Mouse (Mus musculus) limb, embryonic 11.5 days (tissue): ENCODE data around the gene Ftl1. TPM values are rescaled to one million over a fixed set of nuclear protein-coding genes. Genes with fewer than 3 reads are reported as not detected.

Source experiments
- ATAC-seq: fragments of 200-750 bp; cut with Nextera tagmentation; 2 replicates; pipeline ENCODE4 v1.8.0; 2017; ENCODE audit warnings: low read depth; ENCODE audit not compliant: insufficient number of reproducible peaks, low FRiP score, low TSS enrichment
- DNase-seq: peaks from one replicate; pipeline ENCODE4 v3.0.0-alpha.2; 2015; ENCODE audit warnings: low spot score
- H3K27ac ChIP-seq: fragments of 300-500 bp; sonication (generic); replicated peaks from 2 replicates; pipeline ENCODE4 v1.5.1; 2014; ENCODE audit warnings: low read depth, mild to moderate bottlenecking, low read length
- H3K27me3 ChIP-seq: fragments of 300-500 bp; sonication (generic); 2 replicates; pipeline ENCODE4 v1.6.1; 2014; ENCODE audit warnings: mild to moderate bottlenecking, low read length, mixed read lengths; ENCODE audit not compliant: control insufficient read depth, insufficient read depth
- H3K36me3 ChIP-seq: fragments of 300-500 bp; sonication (generic); 2 replicates; pipeline ENCODE4 v1.6.1; 2014; ENCODE audit warnings: mild to moderate bottlenecking, low read length, moderate library complexity, mixed read lengths; ENCODE audit not compliant: control insufficient read depth, insufficient read depth
- H3K4me1 ChIP-seq: fragments of 300-500 bp; sonication (generic); 2 replicates; pipeline ENCODE4 v1.6.1; 2014; ENCODE audit warnings: low read length, mixed read lengths; ENCODE audit not compliant: control insufficient read depth, insufficient read depth
- H3K4me2 ChIP-seq: fragments of 300-500 bp; sonication (generic); 2 replicates; pipeline ENCODE4 v1.6.1; 2014; ENCODE audit warnings: low read depth, mild to moderate bottlenecking, moderate library complexity; ENCODE audit not compliant: severe bottlenecking
- H3K4me3 ChIP-seq: fragments of 300-500 bp; sonication (generic); 2 replicates; pipeline ENCODE4 v1.5.1; 2014; ENCODE audit warnings: low read depth, low read length
- H3K9ac ChIP-seq: fragments of 300-500 bp; sonication (generic); 2 replicates; pipeline ENCODE4 v1.6.1; 2014; ENCODE audit warnings: mild to moderate bottlenecking, low read length
- H3K9me3 ChIP-seq: fragments of 300-500 bp; sonication (generic); 2 replicates; pipeline ENCODE4 v1.6.1; 2016; ENCODE audit warnings: low read length; ENCODE audit not compliant: control insufficient read depth
- WGBS: fragments of 180-500 bp; shearing (Covaris S2); extraction: QIAGEN DNeasy Blood & Tissue Kit; methylation state at CpG from one replicate; pipeline ENCODE4 v1.1.7; 2014; 5-methylcytosine and 5-hydroxymethylcytosine counted together
- microRNA-seq: library from miRNA; unstranded; fragments of <30 nt; microRNA quantifications from one replicate; pipeline ENCODE4, GENCODE M21; 2016
- polyA plus RNA-seq: library from polyadenylated mRNA; unstranded; fragments of >200 nt; fragmentation: Nextera tagmentation; extraction: Ambion mirVana; gene quantifications from 2 replicates; pipeline ENCODE4 v1.2.1, GENCODE M21; 2014

The Ftl1 gene
- polyA plus RNA-seq, 1 experiment from 2014 or later: 5,046 TPM

DNA sequence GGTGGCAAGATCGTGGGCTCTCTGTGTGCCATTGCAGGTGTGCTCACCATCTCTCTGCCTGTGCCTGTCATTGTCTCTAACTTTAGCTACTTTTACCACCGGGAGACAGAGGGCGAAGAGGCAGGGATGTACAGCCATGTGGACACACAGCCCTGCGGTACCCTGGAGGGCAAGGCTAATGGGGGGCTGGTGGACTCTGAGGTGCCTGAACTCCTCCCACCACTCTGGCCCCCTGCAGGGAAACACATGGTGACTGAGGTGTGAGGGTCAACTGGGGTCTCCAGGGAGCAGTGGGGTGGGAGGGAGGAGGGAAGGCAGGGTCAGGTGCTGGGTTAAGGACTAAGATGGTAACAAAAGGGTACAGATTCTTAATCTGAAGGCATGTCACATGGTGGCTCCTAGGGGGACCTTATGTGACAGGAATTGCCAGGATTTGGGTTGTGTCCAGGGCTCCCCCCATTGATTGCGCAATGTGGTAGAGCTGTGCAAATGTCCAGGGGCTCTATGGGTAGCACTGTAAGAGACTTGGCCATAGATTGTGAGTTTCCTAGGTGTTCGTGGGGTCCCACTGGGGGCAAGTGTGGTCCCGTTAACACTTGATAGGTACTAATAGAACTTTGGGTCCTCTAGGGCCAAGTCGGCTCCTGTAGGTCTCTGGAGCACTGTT is 50.1 kb downstream of the Ftl1 start:
- Histone ChIP-seq H3K4me2 (no peak overlapping the region), H3K27ac (no peak overlapping the region), H3K9ac (no peak overlapping the region), H3K9me3 (no peaks in the 10 kb centered on the region), H3K36me3 (no peaks in the 10 kb centered on the region), H3K4me1 (peaks cover 9% of the 10 kb centered on the region), H3K4me3 (no peak overlapping the region), H3K27me3 (peaks cover 82% of the 10 kb centered on the region)
- 85% methylated on average over 8 of the region's 8 CpGs for WGBS
- ATAC-seq: no peak
- DNase-seq: no peak

DNA sequence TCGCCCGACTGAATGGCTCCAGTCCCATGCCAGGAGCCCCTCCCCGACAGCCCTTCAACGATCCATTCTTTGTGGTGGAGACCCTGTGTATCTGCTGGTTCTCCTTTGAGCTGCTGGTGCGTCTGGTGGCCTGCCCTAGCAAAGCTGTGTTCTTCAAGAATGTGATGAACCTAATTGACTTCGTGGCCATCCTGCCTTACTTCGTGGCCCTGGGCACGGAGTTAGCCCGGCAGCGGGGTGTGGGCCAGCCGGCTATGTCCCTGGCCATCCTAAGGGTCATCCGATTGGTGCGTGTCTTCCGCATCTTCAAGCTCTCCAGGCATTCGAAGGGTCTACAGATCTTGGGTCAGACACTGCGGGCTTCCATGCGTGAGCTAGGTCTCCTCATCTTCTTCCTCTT is 50.7 kb downstream of the Ftl1 start:
- no peak for ATAC-seq
- Histone ChIP-seq H3K4me3 (no peak overlapping the region), H3K9ac (no peak overlapping the region), H3K36me3 (no peaks in the 10 kb centered on the region), H3K4me2 (no peak overlapping the region), H3K27ac (no peak overlapping the region), H3K4me1 (peaks cover 6% of the 10 kb centered on the region; the same call in 1 of the 2 replicates), H3K27me3 (peaks cover 75% of the 10 kb centered on the region), H3K9me3 (no peaks in the 10 kb centered on the region)
- 90% methylated on average over 17 of the region's 17 CpGs for WGBS
- DNase-seq: no peak

DNA sequence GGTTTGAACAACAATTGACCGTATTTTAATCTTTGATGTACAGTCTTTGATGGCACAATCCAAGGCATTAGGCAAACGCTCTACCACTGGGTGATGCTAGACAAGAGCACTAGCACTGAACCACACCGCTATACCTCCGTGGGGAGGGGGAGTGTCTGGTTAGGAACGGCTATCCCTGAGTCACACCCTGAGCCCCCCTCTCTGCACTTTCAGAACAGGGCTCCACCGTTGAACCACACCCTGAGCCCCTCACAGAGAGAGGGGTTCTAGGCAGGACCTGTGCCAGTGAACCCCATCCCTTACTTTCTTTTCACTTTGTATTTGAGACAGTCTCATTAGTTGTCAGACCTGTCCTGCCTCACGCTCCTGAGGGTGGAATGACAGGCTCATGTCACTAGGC is 51.3 kb downstream of the Ftl1 start:
- H3K27me3 ChIP-seq: peaks cover 69% of the 10 kb centered on the region
- WGBS: 78% methylated on average over 7 of the region's 7 CpGs

More for the DNA sequence above, 51.3 kb downstream of the Ftl1 start:
- Histone ChIP-seq H3K9me3 (no peaks in the 10 kb centered on the region), H3K9ac (no peak overlapping the region), H3K4me1 (0 out of 2 replicates have a peak, but pooled peaks cover 3% of the 10 kb centered on the region), H3K4me2 (no peak overlapping the region), H3K4me3 (no peak overlapping the region), H3K27ac (no peak overlapping the region), H3K36me3 (no peaks in the 10 kb centered on the region)
- DNase-seq (no peak), ATAC-seq (no peak)

Small RNA genes within 50 kb of the gene (microRNA-seq; reads per million reads assigned to microRNA genes)
- not detected for gene Gm22133

Other genes starting within 250 kb of the Ftl1 start
- 0.51 and 0.60 TPM in 2 replicates for gene Dkkl1, start 247.7 kb downstream of the Ftl1 start, polyA plus RNA-seq
- gene Tead2, start 244.1 kb downstream of the Ftl1 start, polyA plus RNA-seq: 378 and 385 TPM in 2 replicates
- 0.82 and 1.6 TPM in 2 replicates for gene Cd37, start 220.8 kb downstream of the Ftl1 start, polyA plus RNA-seq
- 0.20 and 0.36 TPM in 2 replicates for gene Slc6a16, start 218.8 kb downstream of the Ftl1 start, polyA plus RNA-seq
- not detected in 2 replicates for gene Slc6a21, start 182.4 kb downstream of the Ftl1 start, polyA plus RNA-seq
- 6.7 and 8.9 TPM in 2 replicates for gene Trpm4, start 126.1 kb downstream of the Ftl1 start, polyA plus RNA-seq
- gene Hrc, start 124.6 kb downstream of the Ftl1 start, polyA plus RNA-seq: 0.52 and 0.83 TPM in 2 replicates
- 5.4 and 6.1 TPM in 2 replicates for gene Ppfia3, start 92.9 kb downstream of the Ftl1 start, polyA plus RNA-seq
- gene Lin7b, start 89.3 kb downstream of the Ftl1 start, polyA plus RNA-seq: 0.43 and 0.89 TPM in 2 replicates
- gene Snrnp70, start 64.1 kb downstream of the Ftl1 start, polyA plus RNA-seq: 87.5 and 93.0 TPM in 2 replicates
- gene Kcna7, start 54.2 kb downstream of the Ftl1 start, polyA plus RNA-seq: not detected in 2 replicates
- 3.8 and 4.1 TPM in 2 replicates for gene Ntf5, start 46.2 kb downstream of the Ftl1 start, polyA plus RNA-seq
- not detected in 2 replicates for gene Lhb, start 39.1 kb downstream of the Ftl1 start, polyA plus RNA-seq
- gene Gys1, start 25.0 kb downstream of the Ftl1 start, polyA plus RNA-seq: 39.1 and 41.8 TPM in 2 replicates
- 184 and 187 TPM in 2 replicates for gene Ruvbl2, start 21.8 kb downstream of the Ftl1 start, polyA plus RNA-seq
- 186 and 191 TPM in 2 replicates for gene Bax, start 7.0 kb upstream of the Ftl1 start, polyA plus RNA-seq
- 1.1 and 1.5 TPM in 2 replicates for gene Tulp2, start 22.0 kb upstream of the Ftl1 start, polyA plus RNA-seq
- gene Gm45808, start 26.9 kb upstream of the Ftl1 start, polyA plus RNA-seq: not detected in 2 replicates
- gene Dhdh, start 28.9 kb upstream of the Ftl1 start, polyA plus RNA-seq: 3.3 and 4.3 TPM in 2 replicates
- 116 and 122 TPM in 2 replicates for gene Nucb1, start 50.5 kb upstream of the Ftl1 start, polyA plus RNA-seq
- gene Ppp1r15a, start 66.4 kb upstream of the Ftl1 start, polyA plus RNA-seq: 19.5 and 21.9 TPM in 2 replicates
- 0.52 and 0.64 TPM in 2 replicates for gene Plekha4, start 66.4 kb upstream of the Ftl1 start, polyA plus RNA-seq
- gene Hsd17b14, start 95.0 kb upstream of the Ftl1 start, polyA plus RNA-seq: 0.58 and 1.0 TPM in 2 replicates
- 50.7 and 54.2 TPM in 2 replicates for gene Bcat2, start 110.3 kb upstream of the Ftl1 start, polyA plus RNA-seq
- gene Fgf21, start 155.6 kb upstream of the Ftl1 start, polyA plus RNA-seq: not detected in 2 replicates
- 0.07 TPM in 1 of 2 replicates, not detected in the other for gene Fut1, start 157.4 kb upstream of the Ftl1 start, polyA plus RNA-seq
- gene Izumo1, start 161.9 kb upstream of the Ftl1 start, polyA plus RNA-seq: not detected in 2 replicates
- gene Rasip1, start 167.6 kb upstream of the Ftl1 start, polyA plus RNA-seq: 5.8 and 6.4 TPM in 2 replicates
- gene Mamstr, start 180.1 kb upstream of the Ftl1 start, polyA plus RNA-seq: 2.8 and 5.1 TPM in 2 replicates
- gene Fut2, start 206.5 kb upstream of the Ftl1 start, polyA plus RNA-seq: 0.12 and 0.28 TPM in 2 replicates
- gene Ntn5, start 224.1 kb upstream of the Ftl1 start, polyA plus RNA-seq: 0.24 and 0.44 TPM in 2 replicates
- gene Sec1, start 234.5 kb upstream of the Ftl1 start, polyA plus RNA-seq: 0.11 and 0.37 TPM in 2 replicates
- gene Car11, start 240.0 kb upstream of the Ftl1 start, polyA plus RNA-seq: 5.1 and 5.5 TPM in 2 replicates
- gene Dbp, start 245.2 kb upstream of the Ftl1 start, polyA plus RNA-seq: 4.2 and 4.9 TPM in 2 replicates